Mouse (Mus musculus) ovary, postnatal 36 days (tissue): ENCODE measurements around the gene Lpar3.

Experiments used
- DNase-seq: peaks from one replicate; pipeline ENCODE4 v3.0.0; 2022; ENCODE audit warnings: low spot score, mixed read lengths

Gene Lpar3

GRCm38 (mm10) chr3:146260203-146260602 is 39.4 kb downstream of the Lpar3 start:
- DNase-seq: peak; percentile 11

GRCm38 (mm10) chr3:146260845-146261244 is 40.1 kb downstream of the Lpar3 start:
- DNase-seq: no peak

- no peak for DNase-seq
These were observed 41.8 kb downstream of the Lpar3 start for GRCm38 (mm10) chr3:146262536-146262935.

GRCm38 (mm10) chr3:146264146-146264545 is 43.4 kb downstream of the Lpar3 start:
- DNase-seq: no peak

- no peak for DNase-seq
These were observed 44.9 kb downstream of the Lpar3 start for GRCm38 (mm10) chr3:146265545-146266130.

- no peak for DNase-seq
These were observed 47.5 kb downstream of the Lpar3 start for GRCm38 (mm10) chr3:146268024-146268801.

- no peak for DNase-seq
These were observed 53.7 kb downstream of the Lpar3 start for GRCm38 (mm10) chr3:146274503-146274902.

- no peak for DNase-seq
These were observed 54.7 kb downstream of the Lpar3 start for GRCm38 (mm10) chr3:146275360-146276025.

- no peak for DNase-seq
These were observed 55.3 kb downstream of the Lpar3 start for GRCm38 (mm10) chr3:146276026-146276409.

GRCm38 (mm10) chr3:146276991-146277390 is 56.2 kb downstream of the Lpar3 start:
- no peak for DNase-seq

GRCm38 (mm10) chr3:146277456-146277855 is 56.7 kb downstream of the Lpar3 start:
- peak; percentile 21 for DNase-seq

- DNase-seq: no peak
These were observed 57.7 kb downstream of the Lpar3 start for GRCm38 (mm10) chr3:146278195-146279140.

- no peak for DNase-seq
These were observed 63.1 kb downstream of the Lpar3 start for GRCm38 (mm10) chr3:146283732-146284361.

GRCm38 (mm10) chr3:146286118-146286517 is 65.4 kb downstream of the Lpar3 start:
- DNase-seq: no peak

GRCm38 (mm10) chr3:146291928-146292327 is 71.2 kb downstream of the Lpar3 start:
- no peak for DNase-seq

GRCm38 (mm10) chr3:146292515-146292914 is 71.8 kb downstream of the Lpar3 start:
- DNase-seq: no peak

GRCm38 (mm10) chr3:146302451-146302850 is 81.7 kb downstream of the Lpar3 start:
- DNase-seq: no peak

- DNase-seq: no peak
These were observed 82.4 kb downstream of the Lpar3 start for GRCm38 (mm10) chr3:146303194-146303593.

GRCm38 (mm10) chr3:146304556-146305405 is 84.0 kb downstream of the Lpar3 start:
- DNase-seq: no peak

GRCm38 (mm10) chr3:146307341-146307740 is 86.6 kb downstream of the Lpar3 start:
- no peak for DNase-seq

- no peak for DNase-seq
These were observed 87.1 kb downstream of the Lpar3 start for GRCm38 (mm10) chr3:146307886-146308285.
